Mouse (Mus musculus) retina, postnatal 7 days (tissue): ENCODE measurements around the gene Nsdhl.

Source experiments
- DNase-seq: peaks from one replicate; pipeline ENCODE4 v3.0.0-alpha.2; 2012; ENCODE audit warnings: low read depth, low spot score

Gene Nsdhl

GRCm38 (mm10) chrX:72995542-72995941 is 77.2 kb downstream of the Nsdhl start:
- no peak for DNase-seq

- no peak for DNase-seq
Observed at GRCm38 (mm10) chrX:73003110-73003509, 84.8 kb downstream of the Nsdhl start.

GRCm38 (mm10) chrX:73005678-73006077 is 87.3 kb downstream of the Nsdhl start:
- DNase-seq = no peak

- peak; percentile 86 for DNase-seq
Observed at GRCm38 (mm10) chrX:73007597-73008479, 89.5 kb downstream of the Nsdhl start.
